Mouse (Mus musculus) midbrain, embryonic 11.5 days (tissue): ENCODE results near the gene Itih4. TPM values are rescaled to one million over a fixed set of nuclear protein-coding genes. Genes with fewer than 3 reads are reported as not detected.

Experiments used
- ATAC-seq: fragments of 200-750 bp; cut with Nextera tagmentation; 2 replicates; pipeline ENCODE4 v1.8.0; 2017; ENCODE audit warnings: moderate TSS enrichment, moderate library complexity; ENCODE audit not compliant: low FRiP score
- DNase-seq: peaks from one replicate; pipeline ENCODE4 v3.0.0; 2015; ENCODE audit warnings: low spot score; ENCODE audit errors: missing footprints
- H3K27ac ChIP-seq: fragments of 300-500 bp; sonication (generic); 2 replicates; pipeline ENCODE4 v1.5.1; 2014; ENCODE audit warnings: low read depth, low read length
- H3K27me3 ChIP-seq: fragments of 300-500 bp; sonication (generic); 2 replicates; pipeline ENCODE4 v1.6.1; 2014; ENCODE audit warnings: mild to moderate bottlenecking, low read length, moderate library complexity, mixed read lengths; ENCODE audit not compliant: control insufficient read depth, insufficient read depth
- H3K36me3 ChIP-seq: fragments of 300-500 bp; sonication (generic); 2 replicates; pipeline ENCODE4 v1.6.1; 2014; ENCODE audit warnings: mild to moderate bottlenecking, low read length, moderate library complexity, mixed read lengths; ENCODE audit not compliant: control insufficient read depth, insufficient read depth
- H3K4me1 ChIP-seq: fragments of 300-500 bp; sonication (generic); 2 replicates; pipeline ENCODE4 v1.6.1; 2014; ENCODE audit warnings: low read length; ENCODE audit not compliant: control insufficient read depth, insufficient read depth
- H3K4me2 ChIP-seq: fragments of 300-500 bp; sonication (generic); 2 replicates; pipeline ENCODE4 v1.6.1; 2014; ENCODE audit warnings: mild to moderate bottlenecking, moderate library complexity
- H3K4me3 ChIP-seq: fragments of 300-500 bp; sonication (generic); 2 replicates; pipeline ENCODE4 v1.5.1; 2014; ENCODE audit warnings: low read depth, low read length
- H3K9ac ChIP-seq: fragments of 300-500 bp; sonication (generic); 2 replicates; pipeline ENCODE4 v1.6.1; 2014; ENCODE audit warnings: low read length
- H3K9me3 ChIP-seq: fragments of 300-500 bp; sonication (generic); 2 replicates; pipeline ENCODE4 v1.6.1; 2016; ENCODE audit warnings: low read length; ENCODE audit not compliant: control insufficient read depth
- WGBS: fragments of 180-500 bp; shearing (Covaris S2); extraction: QIAGEN DNeasy Blood & Tissue Kit; methylation state at CpG from one replicate; pipeline ENCODE4 v1.1.7; 2014; 5-methylcytosine and 5-hydroxymethylcytosine counted together
- polyA plus RNA-seq: library from polyadenylated mRNA; unstranded; fragments of >200 nt; fragmentation: Nextera tagmentation; extraction: Ambion mirVana; gene quantifications from 2 replicates; pipeline ENCODE4 v1.2.1, GENCODE M21; 2014

Gene Itih4
- polyA plus RNA-seq, 1 experiment from 2014 or later, result not detected

DNA sequence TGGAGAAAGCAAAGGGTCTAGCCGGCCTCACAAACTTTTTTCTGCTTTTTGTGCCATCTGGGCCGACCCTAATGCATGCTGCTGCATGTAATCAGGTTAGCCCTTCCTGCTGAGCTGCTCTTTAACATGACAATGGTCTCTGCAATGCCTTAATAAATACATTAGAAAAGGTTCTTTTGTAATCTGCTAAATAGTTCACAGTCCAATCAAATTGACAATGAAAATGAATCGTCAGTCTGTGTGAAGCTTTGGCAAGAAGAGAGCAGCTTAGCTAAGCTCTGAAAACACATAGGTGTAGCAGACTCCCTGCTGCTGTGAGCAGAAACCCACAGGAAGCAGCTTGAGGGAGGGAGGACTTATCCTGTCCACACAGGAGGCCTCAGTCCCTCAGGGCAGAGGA lies 13.7 kb downstream of the Itih4 start:
- Histone ChIP-seq H3K4me2 (no peak overlapping the region), H3K27me3 (no peaks in the 10 kb centered on the region), H3K9me3 (no peaks in the 10 kb centered on the region), H3K9ac (no peak overlapping the region), H3K4me1 (no peaks in the 10 kb centered on the region), H3K36me3 (no peaks in the 10 kb centered on the region), H3K4me3 (no peak overlapping the region), H3K27ac (no peak overlapping the region)
- 23% methylated on average over 3 of the region's 3 CpGs for WGBS
- ATAC-seq, result no peak
- no peak for DNase-seq

DNA sequence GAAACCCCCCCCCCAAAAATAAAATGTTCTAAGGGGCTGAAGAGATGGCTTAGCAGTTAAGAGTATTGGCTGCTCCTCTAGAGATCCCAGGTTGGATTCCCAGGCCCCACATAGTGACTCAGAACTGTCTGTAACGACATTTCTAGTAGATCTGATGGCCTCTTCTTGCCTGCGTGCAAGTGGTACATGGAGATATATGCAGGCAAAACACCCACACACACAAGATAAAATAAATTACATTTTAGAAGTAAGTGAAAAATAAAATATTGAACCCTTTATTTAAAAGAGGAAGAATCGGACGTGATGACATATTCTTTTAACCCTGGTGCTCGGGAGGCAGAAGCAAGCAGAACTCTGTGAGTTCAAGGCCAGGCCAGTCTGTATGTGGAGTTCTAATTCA lies 16.4 kb downstream of the Itih4 start:
- Histone ChIP-seq H3K27ac (no peak overlapping the region), H3K36me3 (no peaks in the 10 kb centered on the region), H3K4me1 (no peaks in the 10 kb centered on the region), H3K27me3 (no peaks in the 10 kb centered on the region), H3K9me3 (no peaks in the 10 kb centered on the region), H3K9ac (no peak overlapping the region), H3K4me3 (no peak overlapping the region), H3K4me2 (no peak overlapping the region)
- 89% methylated on average over 5 of the region's 5 CpGs for WGBS
- DNase-seq (no peak), ATAC-seq (no peak)

DNA sequence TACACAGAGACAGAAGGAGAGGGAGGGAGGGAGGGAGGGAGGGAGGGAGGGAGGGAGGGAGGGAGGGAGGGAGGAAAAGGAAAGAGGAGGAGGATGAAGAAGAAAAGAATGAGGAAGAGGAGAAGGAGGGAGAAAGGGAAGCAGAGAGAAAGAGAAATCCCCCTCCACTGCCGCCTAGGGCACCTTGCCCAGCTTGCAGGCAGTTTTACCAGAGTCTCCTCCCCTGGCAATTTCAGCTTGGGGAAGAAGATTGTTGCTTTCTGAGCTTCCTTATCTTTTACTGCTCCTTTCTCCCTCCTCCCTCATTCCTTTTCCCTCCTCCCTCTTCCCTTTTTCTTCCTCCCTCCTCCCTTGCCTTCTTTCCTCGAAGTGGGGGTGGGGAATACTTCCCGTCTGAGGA lies 16.8 kb downstream of the Itih4 start:
- H3K4me3 ChIP-seq, result no peak overlapping the region
- no peak for ATAC-seq
- H3K9ac ChIP-seq, result no peak overlapping the region
- H3K4me2 ChIP-seq, result no peak overlapping the region
- no peak overlapping the region for H3K27ac ChIP-seq
- 83% methylated on average over 3 of the region's 3 CpGs for WGBS
- H3K27me3 ChIP-seq, result no peaks in the 10 kb centered on the region
- DNase-seq, result no peak
- no peaks in the 10 kb centered on the region for H3K9me3 ChIP-seq
- H3K36me3 ChIP-seq, result no peaks in the 10 kb centered on the region
- H3K4me1 ChIP-seq, result no peaks in the 10 kb centered on the region

DNA sequence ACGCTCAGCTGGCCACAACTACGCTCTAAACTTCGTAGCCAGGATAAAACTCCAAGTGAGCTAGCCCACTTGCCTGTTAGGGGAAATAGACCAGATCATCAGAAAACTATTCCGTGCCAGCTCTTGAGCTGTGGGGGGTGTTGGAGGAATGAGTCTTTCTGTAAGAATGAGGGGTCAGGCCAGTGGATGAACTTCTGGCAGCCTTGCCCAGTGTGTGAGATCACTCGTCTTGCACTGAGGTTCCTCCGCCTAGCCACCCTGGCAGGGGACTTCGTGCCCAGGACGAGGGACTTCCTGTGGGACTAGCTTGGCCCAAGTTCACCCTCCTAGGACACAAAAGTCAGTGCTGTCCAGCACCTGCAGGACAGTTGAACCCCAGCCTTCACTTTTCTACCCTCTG lies 18.0 kb downstream of the Itih4 start:
- no peak overlapping the region for H3K4me2 ChIP-seq
- no peak overlapping the region for H3K27ac ChIP-seq
- H3K9ac ChIP-seq, result no peak overlapping the region
- no peaks in the 10 kb centered on the region for H3K36me3 ChIP-seq
- ATAC-seq (no peak), DNase-seq (no peak)
- H3K9me3 ChIP-seq, result no peaks in the 10 kb centered on the region
- no peaks in the 10 kb centered on the region for H3K4me1 ChIP-seq
- 84% methylated on average over 8 of the region's 8 CpGs for WGBS
- no peaks in the 10 kb centered on the region for H3K27me3 ChIP-seq
- H3K4me3 ChIP-seq, result no peak overlapping the region

DNA sequence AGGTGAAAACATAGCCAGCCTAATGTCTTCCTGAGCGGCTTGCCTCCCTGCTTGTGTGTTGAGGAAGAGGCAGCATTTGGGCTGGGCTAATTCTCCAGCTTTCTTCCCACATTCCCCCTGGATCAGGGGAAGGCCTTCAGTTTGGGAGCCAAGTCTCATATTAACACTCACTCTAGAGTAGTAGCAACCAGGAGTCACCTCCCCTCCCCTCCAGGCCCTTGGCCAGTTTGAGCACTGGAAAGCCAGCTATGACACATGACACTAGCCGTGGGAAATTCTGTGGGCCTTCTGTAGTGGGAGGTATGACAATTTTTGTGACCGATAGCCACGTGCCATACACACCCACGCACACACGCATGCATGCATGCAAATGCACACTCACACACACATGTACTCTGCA lies 19.7 kb downstream of the Itih4 start:
- no peak overlapping the region for H3K27ac ChIP-seq
- no peak for DNase-seq
- no peaks in the 10 kb centered on the region for H3K36me3 ChIP-seq
- WGBS, result 83% methylated on average over 6 of the region's 6 CpGs
- H3K4me3 ChIP-seq, result no peak overlapping the region
- no peak overlapping the region for H3K9ac ChIP-seq
- H3K4me2 ChIP-seq, result no peak overlapping the region
- no peaks in the 10 kb centered on the region for H3K9me3 ChIP-seq
- no peaks in the 10 kb centered on the region for H3K27me3 ChIP-seq
- no peaks in the 10 kb centered on the region for H3K4me1 ChIP-seq
- no peak for ATAC-seq

DNA sequence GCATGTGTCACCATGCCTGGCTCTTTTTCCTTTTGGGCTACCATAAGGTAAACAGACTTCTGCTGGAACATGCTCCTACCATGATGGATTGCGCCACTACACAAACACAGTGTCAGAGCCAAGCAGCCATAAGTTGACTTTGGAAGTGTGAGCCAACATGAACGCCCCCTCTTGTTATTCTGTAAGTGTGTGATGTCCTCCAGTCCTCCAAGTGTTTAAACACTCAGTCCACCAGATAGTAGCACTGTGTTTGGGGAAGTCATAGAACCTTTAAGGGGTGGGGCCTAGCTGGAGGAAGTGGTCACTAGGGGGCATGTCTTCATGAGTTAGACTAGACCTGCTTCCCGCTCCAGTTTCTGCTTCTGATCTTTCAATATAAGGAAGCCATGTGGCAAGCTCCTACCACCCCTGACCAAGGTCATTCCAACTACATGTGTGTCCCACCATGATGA lies 21.6 kb downstream of the Itih4 start:
- Histone ChIP-seq H3K4me3 (no peak overlapping the region), H3K9me3 (no peaks in the 10 kb centered on the region), H3K27ac (no peak overlapping the region), H3K4me2 (no peak overlapping the region), H3K4me1 (no peaks in the 10 kb centered on the region), H3K9ac (no peak overlapping the region), H3K27me3 (no peaks in the 10 kb centered on the region), H3K36me3 (no peaks in the 10 kb centered on the region)
- ATAC-seq (no peak), DNase-seq (no peak)
- WGBS, result 93% methylated on average over 3 of the region's 3 CpGs

DNA sequence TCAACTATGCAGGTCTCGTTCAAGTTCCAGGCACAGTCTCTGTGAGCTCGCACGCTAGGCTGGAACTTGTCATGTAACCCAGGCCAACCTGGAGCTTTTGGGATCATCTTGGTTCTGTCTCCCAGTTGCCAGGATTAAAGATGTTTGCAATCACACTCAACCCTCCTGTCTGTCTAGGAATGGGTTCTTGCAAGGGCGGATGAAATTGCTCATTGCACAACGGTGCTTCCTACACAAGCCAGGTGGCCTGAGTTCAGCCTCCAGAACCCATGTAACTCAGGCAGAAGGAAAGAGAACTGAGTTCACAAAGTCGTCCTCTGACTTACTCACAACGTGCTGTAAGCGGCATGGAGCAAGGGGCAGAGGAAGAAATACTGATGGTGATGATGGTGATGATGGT lies 24.9 kb downstream of the Itih4 start:
- WGBS, result 93% methylated on average over 8 of the region's 8 CpGs
- DNase-seq (no peak), ATAC-seq (no peak)
- H3K4me3 ChIP-seq, result no peak overlapping the region
- no peaks in the 10 kb centered on the region for H3K4me1 ChIP-seq
- no peaks in the 10 kb centered on the region for H3K27me3 ChIP-seq
- H3K9me3 ChIP-seq, result no peaks in the 10 kb centered on the region
- no peaks in the 10 kb centered on the region for H3K36me3 ChIP-seq
- no peak overlapping the region for H3K4me2 ChIP-seq
- H3K27ac ChIP-seq, result no peak overlapping the region
- H3K9ac ChIP-seq, result no peak overlapping the region

DNA sequence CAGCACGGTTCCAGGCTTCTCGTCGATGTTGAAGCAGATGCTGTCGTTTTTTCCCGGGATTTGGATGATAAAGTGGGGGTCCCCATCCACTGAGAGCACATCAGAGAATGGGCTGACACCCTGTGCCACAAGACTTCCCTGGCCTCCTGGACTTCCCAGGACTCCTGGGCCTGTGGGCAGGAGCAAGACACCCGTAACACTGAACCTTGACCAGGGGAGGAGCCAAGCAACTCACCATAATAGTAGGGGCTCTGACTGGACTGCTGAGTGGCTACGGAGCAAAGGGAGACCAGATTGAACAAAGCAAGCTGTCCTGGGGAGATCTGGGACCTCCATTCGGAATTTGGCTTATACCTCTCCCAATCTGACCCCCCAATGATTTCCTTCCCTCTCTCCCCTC lies 26.4 kb downstream of the Itih4 start:
- Histone ChIP-seq H3K36me3 (no peaks in the 10 kb centered on the region), H3K9ac (no peak overlapping the region), H3K4me2 (no peak overlapping the region), H3K4me3 (no peak overlapping the region), H3K27me3 (no peaks in the 10 kb centered on the region), H3K4me1 (no peaks in the 10 kb centered on the region), H3K9me3 (no peaks in the 10 kb centered on the region), H3K27ac (no peak overlapping the region)
- DNase-seq (no peak), ATAC-seq (no peak)
- WGBS, result 86% methylated on average over 8 of the region's 8 CpGs

DNA sequence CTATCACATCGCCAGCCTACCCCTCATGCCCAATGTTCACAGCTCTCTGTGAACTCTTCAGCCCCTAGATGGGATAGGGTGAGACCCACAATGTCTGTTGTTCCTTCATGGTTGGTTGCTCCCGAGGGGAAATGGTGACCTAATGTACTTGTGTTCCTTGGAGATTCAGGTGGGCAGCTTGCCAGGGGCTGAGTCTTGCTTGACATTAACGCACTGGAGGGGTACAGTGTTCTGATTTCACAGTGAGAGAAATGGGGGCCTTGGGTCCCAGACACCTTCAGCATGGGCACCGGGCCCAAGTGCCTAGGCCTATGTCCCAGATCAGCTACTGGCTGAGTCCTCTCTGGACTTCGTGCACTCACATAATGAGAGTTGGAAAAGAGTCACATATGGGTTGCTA lies 27.1 kb downstream of the Itih4 start:
- H3K4me1 ChIP-seq, result no peaks in the 10 kb centered on the region
- no peaks in the 10 kb centered on the region for H3K27me3 ChIP-seq
- 86% methylated on average over 5 of the region's 5 CpGs for WGBS
- H3K9ac ChIP-seq, result no peak overlapping the region
- no peaks in the 10 kb centered on the region for H3K9me3 ChIP-seq
- H3K4me2 ChIP-seq, result no peak overlapping the region
- no peak overlapping the region for H3K4me3 ChIP-seq
- DNase-seq, result no peak
- H3K36me3 ChIP-seq, result no peaks in the 10 kb centered on the region
- no peak overlapping the region for H3K27ac ChIP-seq
- no peak for ATAC-seq

DNA sequence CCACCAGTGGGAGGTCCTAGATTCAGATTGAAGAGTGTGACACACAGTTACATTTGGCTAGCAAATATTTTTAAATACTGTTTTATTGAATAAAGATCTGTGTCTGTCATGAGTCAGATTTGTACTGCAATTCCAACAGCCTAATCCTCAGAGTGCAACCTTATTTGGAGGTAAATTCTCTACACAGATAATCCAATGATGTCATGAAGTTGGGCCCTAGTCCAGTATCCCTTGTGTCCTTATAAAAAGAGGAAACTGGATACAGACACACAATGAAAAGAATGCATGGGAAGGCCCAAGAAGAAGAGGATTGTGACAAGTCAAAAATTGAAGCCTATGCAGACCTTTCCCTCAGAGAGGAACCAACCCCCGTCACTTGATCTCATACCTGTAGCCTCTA lies 30.2 kb downstream of the Itih4 start:
- no peaks in the 10 kb centered on the region for H3K27me3 ChIP-seq
- DNase-seq (no peak), ATAC-seq (no peak)
- no peak overlapping the region for H3K27ac ChIP-seq
- no peaks in the 10 kb centered on the region for H3K36me3 ChIP-seq
- H3K4me2 ChIP-seq, result no peak overlapping the region
- H3K4me3 ChIP-seq, result no peak overlapping the region
- 88% methylated on average over 1 of the region's 1 CpGs for WGBS
- H3K4me1 ChIP-seq, result no peaks in the 10 kb centered on the region
- H3K9ac ChIP-seq, result no peak overlapping the region
- no peaks in the 10 kb centered on the region for H3K9me3 ChIP-seq
